Mouse (Mus musculus) erythroblast, embryonic 14.5 days (primary cell): ENCODE results near the gene Gm7073.

ENCODE experiments used
- GATA1 ChIP-seq: IDR thresholded peaks from 2 replicates; pipeline ENCODE4 v1.6.1; 2012; ENCODE audit warnings: low read length, inconsistent platforms, mixed read lengths
- TAL1 ChIP-seq: IDR thresholded peaks from 3 replicates; pipeline ENCODE4 v1.6.1; 2012; ENCODE audit warnings: low read length, inconsistent platforms, mixed read lengths

GRCm38 (mm10) chrX:60463786-60464185 is 75.3 kb downstream of the Gm7073 start:
- no peak for TF ChIP-seq GATA1
- TF ChIP-seq TAL1, result no peak
